19 mouse cellular contexts compared by ENCODE assay signal in genomic region chr16:89934616-89935015, GRCm38 (mm10).
DNase-seq lines count a peak whose midpoint lies in the region; ATAC-seq and TF ChIP-seq lines count a peak whose summit lies in the region.
"Had no signal": no experiment of that assay in that cellular context is flagged by ENCODE, and none has a peak within 500 bp of the region (broad histone marks: within the 10 kb centered on the region; RNA-seq: fewer than 3 reads in every experiment).

No protein-coding gene starts in this region.

- no peaks in the 10 kb centered on the region for H3K27me3 ChIP-seq in midbrain, embryonic 11.5 days (ENCODE audit: control insufficient read depth, insufficient read depth, low read length)
- H3K27me3 ChIP-seq in midbrain, embryonic 16.5 days (ENCODE audit: control insufficient read depth, insufficient read depth, low read depth, low read length) = no peaks in the 10 kb centered on the region
- H3K27me3 ChIP-seq in lung, postnatal 0 days (replicated peaks; ENCODE audit: insufficient read depth, low read length) = no peaks in the 10 kb centered on the region
- H3K27me3 ChIP-seq: embryonic facial prominence, embryonic 12.5 days; forebrain, embryonic 13.5 days; heart, embryonic 12.5 days had no signal

- no peak for TF ChIP-seq CTCF in layer of hippocampus, adult 2 months (conservative IDR thresholded peaks at IDR 0.05)
- TF ChIP-seq CTCF in lung, postnatal 0 days (IDR thresholded peaks at IDR 0.05) = no peak

- intact Hi-C loops in left cerebral cortex, postnatal 36 days (cut with DNase I) = no loop called here

- 0 out of 2 replicates have a peak, but pooled peaks have one; percentile 30 for ATAC-seq in midbrain, embryonic 11.5 days (ENCODE audit: low FRiP score)
- ATAC-seq in midbrain, embryonic 16.5 days = no peak
- ATAC-seq in lung, postnatal 0 days = peak; percentile 86
- no peak for ATAC-seq in megakaryocyte-erythroid progenitor cell, adult 5-6 weeks (replicated peaks; ENCODE audit: low FRiP score, low TSS enrichment, poor library complexity, severe bottlenecking)
- ATAC-seq: forebrain, embryonic 13.5 days; forebrain, postnatal 0 days had no signal

- no peaks in the 10 kb centered on the region; the same call in none of the 2 replicates for H3K4me1 ChIP-seq in midbrain, embryonic 11.5 days (ENCODE audit: control insufficient read depth, insufficient read depth, low read length)
- no peaks in the 10 kb centered on the region for H3K4me1 ChIP-seq in midbrain, embryonic 16.5 days (ENCODE audit: control insufficient read depth, insufficient read depth, low read length)
- no peaks in the 10 kb centered on the region for H3K4me1 ChIP-seq in lung, postnatal 0 days (ENCODE audit: insufficient read depth, low read depth, low read length)
- H3K4me1 ChIP-seq: embryonic facial prominence, embryonic 12.5 days; forebrain, embryonic 13.5 days; heart, embryonic 12.5 days had no signal

- no peak overlapping the region for H3K4me3 ChIP-seq in layer of hippocampus, adult 2 months
- no peak overlapping the region for H3K4me3 ChIP-seq in midbrain, embryonic 11.5 days (ENCODE audit: low read depth, low read length)
- H3K4me3 ChIP-seq in midbrain, embryonic 16.5 days (ENCODE audit: low read depth, low read length) = no peak overlapping the region
- H3K4me3 ChIP-seq in lung, postnatal 0 days (ENCODE audit: low read depth, low read length) = no peak overlapping the region
- H3K4me3 ChIP-seq: embryonic facial prominence, embryonic 12.5 days; forebrain, embryonic 13.5 days; heart, adult 2 months; heart, embryonic 12.5 days; hindbrain, embryonic 10.5 days had no signal

- H3K36me3 ChIP-seq in midbrain, embryonic 11.5 days (ENCODE audit: control insufficient read depth, insufficient read depth, low read length) = no peaks in the 10 kb centered on the region
- no peaks in the 10 kb centered on the region for H3K36me3 ChIP-seq in midbrain, embryonic 16.5 days (ENCODE audit: control insufficient read depth, insufficient read depth, low read length)
- H3K36me3 ChIP-seq in lung, postnatal 0 days (ENCODE audit: insufficient read depth, low read length) = no peaks in the 10 kb centered on the region
- H3K36me3 ChIP-seq: embryonic facial prominence, embryonic 12.5 days; G1E; heart, embryonic 12.5 days; hindbrain, embryonic 10.5 days had no signal

- DNase-seq in layer of hippocampus, adult 2 months (ENCODE audit: low spot score in 2 of 2) = no peak
- DNase-seq in layer of hippocampus, adult 9-10 months (ENCODE audit: low spot score) = no peak
- DNase-seq in midbrain, embryonic 11.5 days (ENCODE audit: low spot score, missing footprints) = peak; percentile 73
- peak; percentile 56 for DNase-seq in lung, postnatal 0 days (ENCODE audit: low spot score)
- peak; percentile 53 for DNase-seq in lung, postnatal 36 days
- no peak for DNase-seq in left cerebral cortex, postnatal 36 days (ENCODE audit: low spot score in 2 of 2)
- DNase-seq: adrenal gland, postnatal 10 days; embryo, embryonic 11 days; forebrain, postnatal 0 days; gastrocnemius, postnatal 14 days; heart, adult 2 months had no signal

- TF ChIP-seq EP300 in lung, postnatal 0 days (IDR thresholded peaks at IDR 0.05) = 0 out of 2 replicates have a peak, but pooled peaks have one; percentile 14

- H3K9me3 ChIP-seq in midbrain, embryonic 11.5 days (ENCODE audit: control insufficient read depth, low read length) = no peaks in the 10 kb centered on the region
- H3K9me3 ChIP-seq in midbrain, embryonic 16.5 days (replicated peaks; ENCODE audit: control insufficient read depth, low read length, poor library complexity, severe bottlenecking) = no peaks in the 10 kb centered on the region
- no peaks in the 10 kb centered on the region for H3K9me3 ChIP-seq in lung, postnatal 0 days (ENCODE audit: low read length)
- H3K9me3 ChIP-seq: embryonic facial prominence, embryonic 12.5 days; forebrain, embryonic 13.5 days; hindbrain, embryonic 10.5 days had no signal

- WGBS in midbrain, embryonic 11.5 days = 80% methylated on average over 10 of the region's 10 CpGs
- WGBS in midbrain, embryonic 16.5 days = 61% methylated on average over 10 of the region's 10 CpGs
- WGBS in lung, postnatal 0 days = 30% methylated on average over 10 of the region's 10 CpGs

- H3K9ac ChIP-seq in midbrain, embryonic 11.5 days (ENCODE audit: low read length) = no peak overlapping the region
- H3K9ac ChIP-seq in midbrain, embryonic 16.5 days (ENCODE audit: low read depth, low read length) = no peak overlapping the region
- H3K9ac ChIP-seq in lung, postnatal 0 days (replicated peaks; ENCODE audit: low read depth) = no peak overlapping the region
- H3K9ac ChIP-seq: embryonic facial prominence, embryonic 12.5 days; forebrain, embryonic 13.5 days; forebrain, postnatal 0 days; heart, embryonic 12.5 days; hindbrain, embryonic 14.5 days had no signal

- H3K27ac ChIP-seq in layer of hippocampus, adult 2 months = peak overlapping the region; percentile 24; the same call in 1 of the 2 replicates
- H3K27ac ChIP-seq in midbrain, embryonic 11.5 days (ENCODE audit: low read depth, low read length) = no peak overlapping the region
- H3K27ac ChIP-seq in midbrain, embryonic 16.5 days (ENCODE audit: low read length) = no peak overlapping the region
- H3K27ac ChIP-seq in lung, postnatal 0 days (ENCODE audit: low read length) = no peak overlapping the region
- H3K27ac ChIP-seq: embryonic facial prominence, embryonic 12.5 days; forebrain, embryonic 13.5 days; heart, adult 2 months; hindbrain, embryonic 10.5 days; hindbrain, embryonic 14.5 days had no signal

- no peak overlapping the region for H3K4me2 ChIP-seq in midbrain, embryonic 11.5 days
- H3K4me2 ChIP-seq in midbrain, embryonic 16.5 days (ENCODE audit: low read length) = no peak overlapping the region
- no peak overlapping the region for H3K4me2 ChIP-seq in lung, postnatal 0 days (replicated peaks; ENCODE audit: low read depth, low read length)
- H3K4me2 ChIP-seq: embryonic facial prominence, embryonic 12.5 days; forebrain, embryonic 13.5 days; heart, embryonic 12.5 days; hindbrain, embryonic 14.5 days had no signal

Comparison
In these comparisons a context has a peak if more than half of its experiments do, and no peak if none do; other contexts are left out.
1. ATAC-seq: peak in midbrain, embryonic 11.5 days (single experiment) and lung, postnatal 0 days (single experiment); none in midbrain, embryonic 16.5 days (single experiment) and megakaryocyte-erythroid progenitor cell, adult 5-6 weeks (single experiment).
2. DNase-seq: peak in midbrain, embryonic 11.5 days (single experiment), lung, postnatal 0 days (single experiment) and lung, postnatal 36 days (single experiment); none in layer of hippocampus, adult 2 months (0 of 2), layer of hippocampus, adult 9-10 months (single experiment) and left cerebral cortex, postnatal 36 days (0 of 2).